Mouse (Mus musculus): ENCODE measurements at regions not wholly inside any gene's neighbourhood (a gene's known extent, or its start where the extent isn't known, plus 50 kb on each side); places are given as distances from the start of the nearest gene placed in this dataset.

DNA sequence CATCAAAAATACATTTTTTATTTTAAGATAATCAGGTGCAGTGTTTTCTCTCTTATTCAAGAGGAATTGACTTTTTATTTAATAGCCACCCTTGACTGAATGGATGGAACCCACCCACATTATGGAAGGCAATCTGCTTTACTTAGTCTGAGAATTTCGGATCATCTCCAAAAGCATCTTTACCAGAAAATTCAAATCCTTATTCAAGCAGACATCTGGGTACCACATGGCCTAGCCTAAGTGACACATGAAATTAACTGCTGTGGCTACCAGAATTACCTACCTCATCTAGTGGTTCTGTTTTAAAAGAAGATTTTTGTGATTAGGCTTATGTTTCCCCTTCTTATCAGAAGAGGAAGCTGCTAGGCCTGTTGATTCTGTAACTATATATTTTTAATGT lies 178.9 kb upstream of the Tars start:
- peak; percentile 7 to 56 for DNase-seq (ENCODE audit: low spot score in 2 of 2)

DNA sequence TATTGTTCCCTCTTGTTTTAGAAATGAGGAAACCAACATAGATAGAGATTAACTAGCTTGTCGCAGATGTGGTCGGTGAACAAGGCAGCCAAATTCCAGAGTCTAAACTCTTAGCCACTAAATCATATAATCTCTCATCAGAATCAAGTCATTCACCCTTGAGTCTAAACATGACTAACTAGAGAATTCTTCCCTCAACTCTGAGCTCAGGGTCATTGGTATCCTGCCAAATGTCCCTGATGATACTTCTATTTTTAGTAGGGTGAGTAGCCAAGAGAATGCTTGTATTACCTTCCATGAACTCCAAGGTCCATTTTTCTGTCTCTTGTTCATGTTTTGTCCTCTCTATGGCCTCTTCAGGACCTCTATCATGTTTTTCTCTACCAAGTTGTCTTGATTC lies 174.9 kb upstream of the Tars start:
- DNase-seq (ENCODE audit: low spot score in 2 of 2): no peak

- DNase-seq (ENCODE audit: low spot score in 2 of 2): no peak
These were observed 174.0 kb upstream of the Tars start for GRCm38 (mm10) chr15:11573496-11573895.

- DNase-seq (ENCODE audit: low spot score in 2 of 2): no peak
These were observed 172.6 kb upstream of the Tars start for GRCm38 (mm10) chr15:11572063-11572462.

DNA sequence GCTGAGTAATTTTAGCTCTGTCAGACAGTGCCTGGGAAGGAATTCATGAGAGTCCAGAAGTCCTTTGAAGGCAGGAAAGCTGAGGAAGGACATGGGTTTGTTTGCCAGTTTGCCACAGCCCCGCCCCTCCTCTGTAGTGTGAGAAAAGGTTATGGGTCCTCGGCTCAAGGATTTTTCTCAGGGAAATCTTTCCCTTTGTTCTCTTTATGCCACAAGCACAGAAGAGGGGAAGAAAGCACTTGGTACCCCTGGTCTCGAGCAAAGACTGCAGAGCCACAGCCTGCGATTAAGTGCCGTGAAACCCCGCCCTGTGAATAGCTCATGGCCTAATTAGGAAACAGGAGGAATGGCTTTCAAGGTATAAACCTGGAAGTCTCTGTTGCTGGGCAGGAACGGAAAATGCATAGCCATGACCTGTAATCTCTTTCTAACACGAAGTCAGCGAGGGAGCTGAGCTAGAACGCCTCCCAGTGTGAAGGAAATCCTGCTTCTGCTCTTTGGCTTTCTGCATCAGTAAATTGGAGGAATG lies 166.1 kb upstream of the Tars start:
- DNase-seq (ENCODE audit: low spot score in 2 of 2): no peak

GRCm38 (mm10) chr15:11552568-11552967 lies 153.1 kb upstream of the Tars start:
- no peak for DNase-seq (ENCODE audit: low spot score in 2 of 2)

DNA sequence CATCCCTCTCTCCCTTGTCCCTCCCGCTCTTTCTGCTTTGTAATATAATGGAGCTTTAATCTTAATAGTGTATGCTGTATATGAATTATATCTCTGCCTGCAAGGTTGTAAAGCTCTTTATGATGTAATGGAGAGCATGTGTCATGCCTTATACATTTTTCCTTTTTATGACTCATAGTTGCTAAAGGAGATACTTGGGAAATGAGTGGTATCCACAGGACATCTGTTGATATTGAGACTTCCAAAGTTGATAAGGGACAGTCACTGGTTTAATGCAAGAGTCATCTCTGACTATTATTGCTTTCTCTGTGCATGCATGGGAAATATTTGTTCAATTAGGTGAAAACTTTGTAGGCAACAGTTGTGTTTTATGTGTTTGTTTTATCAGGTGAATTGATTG lies 152.6 kb upstream of the Tars start:
- no peak for DNase-seq (ENCODE audit: low spot score in 2 of 2)

DNA sequence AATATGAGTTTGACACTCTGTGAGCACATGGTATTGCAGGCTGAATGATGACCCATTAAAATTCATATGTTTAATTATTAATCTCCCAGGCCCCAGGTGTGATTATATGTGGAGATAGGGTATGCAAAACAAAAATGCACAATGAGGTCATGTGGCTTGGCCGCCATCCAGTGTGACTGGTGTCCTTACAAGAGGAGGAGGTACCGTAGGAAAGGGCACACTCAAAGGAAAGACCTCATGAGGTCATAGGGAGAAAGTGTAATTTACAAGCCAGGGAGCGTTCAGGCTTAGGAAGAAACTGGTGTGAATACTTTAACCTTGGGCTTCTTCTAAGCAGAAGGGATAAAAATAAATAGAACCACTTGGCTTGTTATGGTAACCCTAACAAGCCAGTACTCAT lies 140.0 kb upstream of the Tars start:
- no peak for DNase-seq (ENCODE audit: low spot score in 2 of 2)

GRCm38 (mm10) chr15:11536076-11536620 lies 136.7 kb upstream of the Tars start:
- DNase-seq (ENCODE audit: low spot score in 2 of 2): no peak

DNA sequence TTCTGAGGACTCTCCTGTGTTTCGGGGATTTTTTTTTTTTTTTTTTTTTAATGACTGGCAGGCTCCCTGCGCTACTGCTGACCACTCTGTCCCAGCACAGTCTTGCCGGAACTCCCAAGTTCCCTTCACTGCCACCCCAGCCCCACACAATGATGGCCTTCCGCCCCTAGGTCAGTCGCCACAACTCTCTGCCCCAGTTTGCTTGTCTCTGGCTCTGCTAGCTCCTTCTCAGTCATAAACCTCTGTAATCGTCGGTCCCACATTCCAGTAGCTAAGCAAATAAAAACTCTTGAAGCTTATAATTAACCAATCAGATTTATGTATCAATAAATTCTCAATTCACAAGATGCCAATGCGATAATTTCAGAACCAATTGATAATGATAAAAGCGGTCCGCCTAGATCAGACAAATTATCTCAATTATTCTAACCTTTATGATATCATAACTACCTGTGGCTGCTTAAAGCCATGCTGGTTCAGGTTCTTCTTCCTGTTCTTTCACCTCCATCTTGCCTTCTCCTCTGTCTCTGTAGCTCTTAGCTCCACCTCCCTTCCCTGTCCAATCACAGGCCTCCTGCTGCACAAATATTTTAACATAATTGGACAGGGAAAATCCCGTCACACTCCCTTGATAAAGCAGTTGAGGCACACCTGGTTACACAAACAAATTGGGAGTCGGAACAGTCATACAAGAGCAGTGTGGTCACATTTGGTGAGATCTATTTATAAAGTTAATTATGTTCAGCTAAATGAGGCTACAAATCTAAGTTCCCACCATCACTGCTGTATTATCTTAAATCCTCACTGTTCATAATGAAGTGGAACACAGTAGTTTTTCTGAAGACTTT lies 135.2 kb upstream of the Tars start:
- DNase-seq (ENCODE audit: low spot score in 2 of 2): no peak

DNA sequence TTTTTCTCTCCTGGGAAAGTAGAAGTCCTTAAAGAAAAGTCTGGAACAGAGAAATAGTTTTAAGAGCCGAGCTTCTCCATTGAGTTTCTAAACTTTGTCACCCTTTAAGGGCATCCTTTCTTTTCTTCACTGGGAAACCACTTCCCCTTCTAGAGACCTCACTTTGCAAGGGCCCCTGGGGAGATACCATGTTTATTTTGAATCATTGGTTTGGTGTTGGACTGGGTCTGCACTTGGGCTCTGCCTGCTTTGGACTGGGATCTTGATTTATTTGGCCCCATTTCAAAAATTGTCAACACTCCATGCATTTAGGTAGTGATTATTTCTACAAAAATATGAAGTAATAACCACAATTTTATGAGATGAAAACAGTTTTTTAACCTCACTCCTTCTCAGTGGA lies 134.2 kb upstream of the Tars start:
- no peak for DNase-seq (ENCODE audit: low spot score in 2 of 2)

- DNase-seq (ENCODE audit: low spot score in 2 of 2): no peak
These were observed 133.6 kb upstream of the Tars start for GRCm38 (mm10) chr15:11533002-11533610.

GRCm38 (mm10) chr15:11532536-11532935 lies 133.1 kb upstream of the Tars start:
- no peak for DNase-seq (ENCODE audit: low spot score in 2 of 2)

GRCm38 (mm10) chr15:11529819-11530810 lies 130.7 kb upstream of the Tars start:
- no peak for DNase-seq (ENCODE audit: low spot score in 2 of 2)

DNA sequence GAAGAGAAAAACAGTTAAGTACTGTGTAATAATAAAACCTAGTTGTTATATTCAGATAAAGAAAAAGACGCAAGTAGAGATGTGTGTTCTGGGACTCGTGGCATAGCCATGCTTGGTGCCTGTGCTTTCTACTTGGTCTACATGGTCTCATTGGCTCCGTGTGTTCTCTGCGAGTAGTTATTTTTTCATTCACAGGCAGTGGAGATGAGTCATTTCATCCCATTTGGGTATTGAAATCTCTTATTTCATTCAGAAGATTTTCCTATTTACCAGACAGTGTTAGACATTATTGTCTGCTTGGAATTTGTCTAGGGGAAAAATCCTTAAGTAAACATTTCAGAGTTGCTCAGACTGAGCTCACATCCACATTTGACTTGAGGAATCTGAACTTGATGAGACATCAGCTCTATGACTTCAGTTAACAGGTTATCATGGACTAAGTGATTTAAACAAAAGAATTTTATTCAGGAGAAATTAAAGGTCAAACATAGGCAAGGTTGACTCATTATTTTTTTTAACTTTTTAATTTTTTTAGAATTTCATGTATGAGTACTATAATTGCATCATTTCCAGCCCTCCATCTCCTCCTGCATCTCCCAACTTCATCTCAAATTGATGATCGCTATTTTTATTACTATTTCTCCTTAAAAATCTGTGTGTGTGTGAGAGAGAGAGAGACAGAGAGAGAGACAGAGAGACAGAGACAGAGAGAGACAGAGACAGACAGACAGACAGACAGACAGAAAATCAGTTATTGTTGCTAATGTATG lies 125.1 kb upstream of the Tars start:
- no peak for DNase-seq (ENCODE audit: low spot score in 2 of 2)

DNA sequence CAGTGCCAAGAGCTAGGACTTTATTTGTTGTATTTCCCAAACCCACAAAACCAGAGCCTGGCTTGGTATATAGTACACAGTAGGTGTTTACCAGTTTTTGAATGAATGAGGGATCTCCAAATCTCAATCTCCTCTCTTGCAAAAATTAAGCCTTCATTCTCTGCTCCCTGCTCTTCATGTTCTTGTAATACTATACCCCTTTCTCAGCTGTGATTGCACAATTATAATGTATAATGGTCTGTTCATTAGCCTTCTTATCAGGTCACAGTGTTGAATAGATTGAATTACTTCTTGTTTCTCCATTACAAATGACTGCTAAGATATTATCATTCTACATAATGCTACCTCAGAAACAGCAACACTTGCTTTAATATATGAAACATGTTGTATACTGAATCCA lies 119.1 kb upstream of the Tars start:
- DNase-seq (ENCODE audit: low spot score in 2 of 2): no peak

DNA sequence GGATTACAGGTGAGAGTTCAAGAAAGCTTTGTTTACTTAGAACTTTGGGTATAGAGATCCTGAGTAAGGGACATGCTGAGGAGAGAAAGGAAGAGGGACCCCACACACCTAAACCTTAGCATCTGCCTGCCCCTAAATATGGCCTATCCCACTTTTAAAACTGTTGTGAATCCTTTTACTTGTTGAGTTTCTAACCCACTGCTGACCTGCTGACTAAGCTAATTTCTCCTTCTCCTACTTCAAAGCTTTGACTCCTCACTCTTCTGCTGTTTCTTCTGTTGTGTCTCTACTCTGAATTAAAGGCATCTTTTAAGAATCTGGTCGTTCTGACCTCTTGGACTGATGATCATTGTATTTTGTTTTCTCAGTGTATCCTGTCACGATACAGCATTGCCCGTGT lies 118.4 kb upstream of the Tars start:
- DNase-seq (ENCODE audit: low spot score in 2 of 2): no peak

GRCm38 (mm10) chr15:11505076-11505639 lies 105.7 kb upstream of the Tars start:
- no peak for DNase-seq (ENCODE audit: low spot score in 2 of 2)

DNA sequence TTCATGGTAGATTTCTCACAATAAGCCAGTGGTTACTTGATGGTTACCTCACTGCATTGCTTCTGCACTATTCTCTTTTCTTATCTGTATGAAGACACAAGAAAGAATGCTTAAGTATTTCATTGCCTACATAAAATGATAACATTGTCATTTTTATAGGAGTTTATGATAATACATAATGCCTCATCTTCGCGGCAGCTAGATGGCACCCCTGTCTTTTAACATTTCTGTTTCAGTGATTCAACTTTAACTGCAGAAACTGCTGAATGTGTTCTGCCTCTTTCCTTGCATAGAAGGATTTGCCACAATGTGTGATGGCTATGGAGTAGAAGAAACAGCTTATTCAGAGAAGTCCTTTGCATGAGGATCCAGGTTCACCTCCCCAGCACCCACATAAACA lies 97.0 kb upstream of the Tars start:
- DNase-seq (ENCODE audit: low spot score in 2 of 2): peak in 1 of 2 experiments; percentile 15

- DNase-seq (ENCODE audit: low spot score in 2 of 2): no peak
These were observed 89.7 kb upstream of the Tars start for GRCm38 (mm10) chr15:11489116-11489515.

All from layer of hippocampus, adult 18-20 months (tissue).